11 mouse cellular contexts compared by ENCODE assay signal in the genomic region with DNA sequence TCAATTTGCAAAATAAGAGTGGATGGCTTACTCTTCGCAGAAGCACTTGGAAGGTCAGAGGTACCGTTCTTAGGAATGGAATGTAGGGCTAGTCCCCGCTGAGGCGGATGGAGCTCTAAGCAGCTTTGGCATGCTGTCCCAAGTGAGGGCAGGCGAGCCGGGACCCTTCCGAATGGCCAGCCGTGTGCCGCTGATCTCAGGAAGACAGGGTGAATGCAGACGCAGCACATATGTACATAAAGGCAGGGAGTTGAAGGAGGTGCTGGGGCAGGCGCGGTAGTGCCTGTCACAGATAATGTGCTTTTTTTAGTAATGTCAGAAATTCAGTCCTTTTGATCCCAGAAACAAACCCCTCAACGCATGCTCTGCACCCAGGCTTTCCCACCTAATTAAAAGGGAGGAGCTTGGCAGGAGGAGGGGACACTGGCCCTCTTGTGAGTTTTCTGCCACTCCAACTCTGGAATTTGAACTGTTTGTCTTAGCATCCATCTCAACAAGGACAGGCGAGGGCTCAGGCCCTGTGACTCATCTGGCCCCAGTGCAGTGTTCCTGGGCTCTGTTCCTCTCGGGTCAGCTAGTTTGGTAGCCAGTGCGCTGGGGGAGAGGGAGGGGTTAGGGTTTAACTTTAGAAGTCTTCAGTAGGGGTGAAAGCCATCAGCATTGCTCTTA. TPM values are rescaled to one million over a fixed set of nuclear protein-coding genes. Genes with fewer than 3 reads are reported as not detected.
DNase-seq lines count a peak whose midpoint lies in the region; ATAC-seq and TF ChIP-seq lines count a peak whose summit lies in the region.
"Had no signal": no experiment of that assay in that cellular context is flagged by ENCODE, and none has a peak within 500 bp of the region (broad histone marks: within the 10 kb centered on the region; RNA-seq: fewer than 3 reads in every experiment).

No protein-coding gene starts in this region.

- H3K4me1 ChIP-seq in intestine, embryonic 15.5 days (replicated peaks) = 0 out of 2 replicates have a peak, but pooled peaks cover 5% of the 10 kb centered on the region
- H3K4me1 ChIP-seq in lung, adult 2 months (ENCODE audit: control insufficient read depth, insufficient read depth, low read length) = no peaks in the 10 kb centered on the region; the same call in 1 of the 2 replicates
- H3K4me1 ChIP-seq: liver, embryonic 15.5 days; neural tube, embryonic 13.5 days had no signal

- H3K9ac ChIP-seq in intestine, embryonic 15.5 days = no peak overlapping the region
- H3K9ac ChIP-seq: liver, embryonic 15.5 days; neural tube, embryonic 13.5 days had no signal

- WGBS in intestine, embryonic 15.5 days = 53% methylated on average over 16 of the region's 16 CpGs
- 49% methylated on average over 16 of the region's 16 CpGs for WGBS in lung, adult 2 months

- H3K4me3 ChIP-seq in intestine, embryonic 15.5 days (replicated peaks) = no peak overlapping the region
- no peak overlapping the region for H3K4me3 ChIP-seq in lung, adult 2 months (replicated peaks; ENCODE audit: extremely low read depth, low read depth, low read length)
- H3K4me3 ChIP-seq: liver, embryonic 15.5 days; neural tube, embryonic 13.5 days had no signal

- peak; percentile 85 for DNase-seq in NIH3T3 (ENCODE audit: low read depth)
- DNase-seq in adrenal gland, postnatal 14 days = peak; percentile 67
- DNase-seq in lung, adult 2 months = peak; percentile 32
- DNase-seq in frontal cortex, postnatal 14 days (ENCODE audit: low spot score in 2 of 2) = no peak
- DNase-seq in right cerebral cortex, postnatal 25 days = no peak
- no peak for DNase-seq in spleen, postnatal 14 days (ENCODE audit: low spot score in 2 of 2)
- DNase-seq: cerebellum, adult 11-12 months had no signal

- peaks cover 76% of the 10 kb centered on the region for H3K36me3 ChIP-seq in intestine, embryonic 15.5 days

- no peak for TF ChIP-seq POLR2A in lung, adult 2 months (IDR thresholded peaks at IDR 0.05; ENCODE audit: borderline replicate concordance, extremely low read depth, low read depth, low read length)

- H3K27me3 ChIP-seq in intestine, embryonic 15.5 days (replicated peaks) = no peaks in the 10 kb centered on the region
- H3K27me3 ChIP-seq: liver, embryonic 15.5 days; neural tube, embryonic 13.5 days had no signal

- no peak overlapping the region for H3K27ac ChIP-seq in intestine, embryonic 15.5 days
- H3K27ac ChIP-seq: liver, embryonic 15.5 days; neural tube, embryonic 13.5 days had no signal

- 0 out of 2 replicates have a peak, but pooled peaks have one; percentile 52 for ATAC-seq in intestine, embryonic 15.5 days
- no peak for ATAC-seq in CD4-positive, CD25-positive, alpha-beta regulatory T cell, adult 4 months

- no peak for TF ChIP-seq CTCF in lung, adult 2 months (IDR thresholded peaks at IDR 0.05; ENCODE audit: insufficient read depth, low read length)

- H3K4me2 ChIP-seq in intestine, embryonic 15.5 days (replicated peaks) = no peak overlapping the region
- H3K4me2 ChIP-seq: liver, embryonic 15.5 days; neural tube, embryonic 13.5 days had no signal

- no peaks in the 10 kb centered on the region for H3K9me3 ChIP-seq in intestine, embryonic 15.5 days
- H3K9me3 ChIP-seq: liver, embryonic 15.5 days; neural tube, embryonic 13.5 days had no signal

RNA-seq across cellular contexts. Expression of a gene that starts 30.7 kb away (rescaled TPM):
- total RNA-seq in adrenal gland, postnatal 14 days (2021) = 14.6 and 18.0 TPM in 2 replicates
- polyA plus RNA-seq in intestine, embryonic 15.5 days (2015; fragmentation: Nextera tagmentation; extraction: Ambion mirVana) = 31.5 and 33.7 TPM in 2 replicates
- 12.8 and 15.7 TPM in 2 replicates for polyA plus RNA-seq in lung, adult 2 months (2012; rRNA removed)
- polyA plus RNA-seq in CD4-positive, CD25-positive, alpha-beta regulatory T cell, adult 4 months (2017; shearing (Covaris generic)) = 1 to 10 TPM; 5.0 to 7.4 TPM

RNA-seq across cellular contexts. Expression of a gene that starts 30.9 kb away (rescaled TPM):
- 22.0 and 23.2 TPM in 2 replicates for total RNA-seq in adrenal gland, postnatal 14 days (2021)
- polyA plus RNA-seq in intestine, embryonic 15.5 days (2015; fragmentation: Nextera tagmentation; extraction: Ambion mirVana) = 59.8 and 63.5 TPM in 2 replicates
- polyA plus RNA-seq in lung, adult 2 months (2012; rRNA removed) = 44.7 and 52.1 TPM in 2 replicates
- 10 to 100 TPM; 11.2 to 17.5 TPM for polyA plus RNA-seq in CD4-positive, CD25-positive, alpha-beta regulatory T cell, adult 4 months (2017; shearing (Covaris generic))

RNA-seq across cellular contexts. Expression of a gene that starts 32.8 kb away (rescaled TPM):
- total RNA-seq in adrenal gland, postnatal 14 days (2021) = 61.5 and 74.2 TPM in 2 replicates
- polyA plus RNA-seq in intestine, embryonic 15.5 days (2015; fragmentation: Nextera tagmentation; extraction: Ambion mirVana) = 35.7 and 39.3 TPM in 2 replicates
- 69.2 and 74.3 TPM in 2 replicates for polyA plus RNA-seq in lung, adult 2 months (2012; rRNA removed)
- 10 to 100 TPM; 28.8 to 44.7 TPM for polyA plus RNA-seq in CD4-positive, CD25-positive, alpha-beta regulatory T cell, adult 4 months (2017; shearing (Covaris generic))

RNA-seq across cellular contexts. Expression of a gene that starts 32.9 kb away (rescaled TPM):
- 65.5 and 75.1 TPM in 2 replicates for total RNA-seq in adrenal gland, postnatal 14 days (2021)
- polyA plus RNA-seq in intestine, embryonic 15.5 days (2015; fragmentation: Nextera tagmentation; extraction: Ambion mirVana) = 116 and 119 TPM in 2 replicates
- 278 and 318 TPM in 2 replicates for polyA plus RNA-seq in lung, adult 2 months (2012; rRNA removed)
- polyA plus RNA-seq in CD4-positive, CD25-positive, alpha-beta regulatory T cell, adult 4 months (2017; shearing (Covaris generic)) = 10 to 100 TPM; 56.6 to 82.2 TPM

Comparison
In these comparisons a context has a peak if more than half of its experiments do, and no peak if none do; other contexts are left out.
1. DNase-seq: peak in NIH3T3 (single experiment), adrenal gland, postnatal 14 days (single experiment) and lung, adult 2 months (single experiment); none in frontal cortex, postnatal 14 days (0 of 2), right cerebral cortex, postnatal 25 days (single experiment) and spleen, postnatal 14 days (0 of 2).